Mouse (Mus musculus) stomach, embryonic 16.5 days (tissue): ENCODE data around the gene Neurl4. TPM values are rescaled to one million over a fixed set of nuclear protein-coding genes. Genes with fewer than 3 reads are reported as not detected.

Experiments
- ATAC-seq: fragments of 200-750 bp; cut with Nextera tagmentation; 2 replicates; pipeline ENCODE4 v1.8.0; 2017; ENCODE audit warnings: moderate number of reproducible peaks, moderate TSS enrichment; ENCODE audit not compliant: insufficient read depth, low FRiP score
- H3K27ac ChIP-seq: fragments of 300-500 bp; sonication (generic); 2 replicates; pipeline ENCODE4 v1.5.1; 2014; ENCODE audit warnings: low read length
- H3K27me3 ChIP-seq: fragments of 300-500 bp; sonication (generic); 2 replicates; pipeline ENCODE4 v1.6.1; 2014; ENCODE audit warnings: low read length, control low read depth, mixed read lengths; ENCODE audit not compliant: control insufficient read depth, insufficient read depth
- H3K36me3 ChIP-seq: fragments of 300-500 bp; sonication (generic); 2 replicates; pipeline ENCODE4 v1.6.1; 2014; ENCODE audit warnings: low read length; ENCODE audit not compliant: control insufficient read depth, insufficient read depth
- H3K4me1 ChIP-seq: fragments of 300-500 bp; sonication (generic); 2 replicates; pipeline ENCODE4 v1.6.1; 2014; ENCODE audit warnings: low read length, control low read depth, mixed read lengths; ENCODE audit not compliant: control insufficient read depth, insufficient read depth
- H3K4me2 ChIP-seq: fragments of 300-500 bp; sonication (generic); 2 replicates; pipeline ENCODE4 v1.6.1; 2014; ENCODE audit warnings: low read depth, low read length, mixed read lengths
- H3K4me3 ChIP-seq: fragments of 300-500 bp; sonication (generic); replicated peaks from 2 replicates; pipeline ENCODE4 v1.5.1; 2014; ENCODE audit warnings: mild to moderate bottlenecking, low read length
- H3K9ac ChIP-seq: fragments of 300-500 bp; sonication (generic); 2 replicates; pipeline ENCODE4 v1.6.1; 2014; ENCODE audit warnings: low read length
- H3K9me3 ChIP-seq: fragments of 300-500 bp; sonication (generic); replicated peaks from 2 replicates; pipeline ENCODE4 v1.6.1; 2016; ENCODE audit warnings: low read length, control low read depth; ENCODE audit not compliant: control insufficient read depth
- WGBS: fragments of 180-500 bp; shearing (Covaris S2); extraction: QIAGEN DNeasy Blood & Tissue Kit; methylation state at CpG from one replicate; pipeline ENCODE4 v1.1.7; 2014; 5-methylcytosine and 5-hydroxymethylcytosine counted together
- polyA plus RNA-seq: library from polyadenylated mRNA; unstranded; fragments of >200 nt; fragmentation: Nextera tagmentation; extraction: Ambion mirVana; gene quantifications from 2 replicates; pipeline ENCODE4 v1.2.1, GENCODE M21; 2015

Gene Neurl4
- polyA plus RNA-seq, 1 experiment from 2014 or later, result 7.5 TPM

DNA sequence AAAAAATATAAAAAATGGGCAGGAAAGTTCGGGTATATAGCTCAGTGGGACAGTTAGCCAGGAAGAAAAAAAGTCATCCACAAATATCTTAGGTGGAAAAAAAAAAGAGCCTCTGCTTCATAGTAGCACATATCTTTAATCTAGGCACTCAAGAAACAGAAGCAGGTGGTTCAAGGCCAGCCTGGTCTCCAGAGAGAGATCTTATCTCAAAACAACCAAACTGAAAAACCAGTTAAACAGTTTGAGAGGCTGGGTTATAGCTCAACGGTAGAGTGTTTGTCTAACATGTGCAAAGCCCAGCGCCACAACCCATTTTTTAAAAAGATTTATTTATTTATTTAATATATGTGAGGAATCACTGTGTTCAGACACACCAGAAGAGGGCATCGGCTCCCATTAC is 32.2 kb downstream of the Neurl4 start:
- no peak overlapping the region for H3K4me3 ChIP-seq
- H3K27ac ChIP-seq, result no peak overlapping the region
- H3K27me3 ChIP-seq, result no peaks in the 10 kb centered on the region; the same call in 1 of the 2 replicates
- no peak overlapping the region for H3K9ac ChIP-seq
- no peak overlapping the region for H3K4me2 ChIP-seq
- no peaks in the 10 kb centered on the region for H3K36me3 ChIP-seq
- no peak for ATAC-seq
- H3K9me3 ChIP-seq, result no peaks in the 10 kb centered on the region
- peaks cover 27% of the 10 kb centered on the region for H3K4me1 ChIP-seq
- WGBS, result 61% methylated on average over 4 of the region's 4 CpGs

- ATAC-seq, result peak; percentile 46; the same call in 1 of the 2 replicates
- H3K4me3 ChIP-seq, result peak overlapping the region; percentile 20; the same call in 1 of the 2 replicates
- H3K4me2 ChIP-seq, result peak overlapping the region; percentile 47
- no peaks in the 10 kb centered on the region; the same call in 1 of the 2 replicates for H3K27me3 ChIP-seq
- H3K36me3 ChIP-seq, result no peaks in the 10 kb centered on the region
- no peaks in the 10 kb centered on the region for H3K9me3 ChIP-seq
- WGBS, result 1% methylated on average over 18 of the region's 18 CpGs
- no peak overlapping the region for H3K9ac ChIP-seq
- H3K4me1 ChIP-seq, result peaks cover 27% of the 10 kb centered on the region
- H3K27ac ChIP-seq, result no peak overlapping the region
These were observed 33.3 kb downstream of the Neurl4 start for GRCm38 (mm10) chr11:69934169-69934568.

- Histone ChIP-seq H3K27me3 (no peaks in the 10 kb centered on the region; the same call in 1 of the 2 replicates), H3K4me3 (no peak overlapping the region), H3K9me3 (no peaks in the 10 kb centered on the region), H3K4me1 (peaks cover 27% of the 10 kb centered on the region), H3K27ac (no peak overlapping the region), H3K4me2 (peak overlapping the region; percentile 47), H3K9ac (no peak overlapping the region), H3K36me3 (no peaks in the 10 kb centered on the region)
- 12% methylated on average over 6 of the region's 6 CpGs for WGBS
- no peak for ATAC-seq
These were observed 33.8 kb downstream of the Neurl4 start for GRCm38 (mm10) chr11:69934681-69935080.

DNA sequence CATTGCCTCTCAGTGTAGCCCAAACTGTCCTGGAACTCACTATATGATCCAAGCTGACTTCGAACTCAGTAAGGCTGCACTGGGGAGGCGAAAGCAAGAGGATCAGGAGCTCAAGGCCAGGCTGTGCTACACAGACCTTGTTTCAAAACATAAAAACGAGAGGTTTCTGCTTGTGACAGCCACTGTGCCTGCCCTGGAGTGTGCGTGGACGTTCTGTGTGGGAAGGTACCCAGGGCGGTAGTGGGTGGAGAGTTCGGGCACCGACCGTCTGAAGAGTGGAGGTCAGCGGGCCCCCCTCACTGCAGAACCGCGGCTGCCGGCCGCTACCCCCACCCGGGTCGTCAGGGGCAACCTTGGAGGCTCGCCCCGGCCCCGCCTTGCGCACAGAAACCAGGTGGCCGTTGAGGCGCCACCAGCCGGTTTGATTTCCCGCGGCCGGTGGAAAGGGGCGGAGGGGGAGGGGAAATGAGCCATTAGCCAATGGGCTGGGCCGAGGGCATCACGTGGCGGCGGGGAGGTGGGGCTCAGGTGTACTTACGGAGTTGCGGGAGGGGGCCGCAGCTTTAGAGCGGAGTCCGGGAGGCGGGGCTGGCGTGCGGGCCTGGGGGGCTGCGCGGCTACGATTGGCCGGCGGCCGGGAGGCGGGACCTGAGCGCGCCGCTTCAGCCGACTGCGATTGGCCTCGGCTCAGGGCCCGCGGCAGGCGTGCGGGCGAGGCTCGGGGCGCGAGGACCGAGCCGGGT is 34.4 kb downstream of the Neurl4 start, which contains the start of gene Ybx2:
TSS of gene Ybx2 (plus strand) at position 660 of the 743 bp plus-strand sequence.
- 2% methylated on average over 54 of the region's 62 CpGs for WGBS
- Histone ChIP-seq H3K36me3 (no peaks in the 10 kb centered on the region), H3K9ac (peak within 1 kb of the TSS; percentile 72), H3K27ac (no peak within 1 kb of the TSS), H3K4me2 (peak within 1 kb of the TSS; percentile 100), H3K27me3 (no peaks in the 10 kb centered on the region; the same call in 1 of the 2 replicates), H3K4me1 (peaks cover 27% of the 10 kb centered on the region), H3K9me3 (no peaks in the 10 kb centered on the region), H3K4me3 (peak within 1 kb of the TSS; percentile 52)
- peak; percentile 88 for ATAC-seq

DNA sequence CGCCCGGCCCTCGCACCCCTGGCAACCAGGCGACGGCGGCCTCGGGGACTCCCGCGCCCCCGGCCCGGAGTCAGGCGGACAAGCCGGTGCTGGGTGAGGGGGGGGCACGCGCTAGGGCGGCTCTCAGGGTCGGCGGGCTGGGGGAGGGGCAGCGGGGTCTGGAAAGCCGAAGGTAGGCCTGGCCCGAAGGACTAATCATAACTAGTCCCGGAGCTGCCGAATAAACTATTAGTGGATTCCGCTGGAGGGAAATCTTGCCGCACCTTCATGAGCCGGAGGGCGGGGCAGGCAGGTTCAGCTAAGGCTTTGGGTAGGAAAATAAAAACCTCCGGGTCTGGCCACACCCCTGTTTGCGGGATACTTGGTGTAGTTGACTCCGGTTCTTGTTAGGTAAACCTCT is 35.3 kb downstream of the Neurl4 start:
- Histone ChIP-seq H3K9ac (peak overlapping the region; percentile 72), H3K9me3 (no peaks in the 10 kb centered on the region), H3K27me3 (no peaks in the 10 kb centered on the region; the same call in 1 of the 2 replicates), H3K4me2 (peak overlapping the region; percentile 100), H3K4me3 (peak overlapping the region; percentile 52), H3K27ac (no peak overlapping the region), H3K36me3 (no peaks in the 10 kb centered on the region), H3K4me1 (peaks cover 27% of the 10 kb centered on the region)
- ATAC-seq, result peak; percentile 12; the same call in 1 of the 2 replicates
- 1% methylated on average over 30 of the region's 30 CpGs for WGBS

DNA sequence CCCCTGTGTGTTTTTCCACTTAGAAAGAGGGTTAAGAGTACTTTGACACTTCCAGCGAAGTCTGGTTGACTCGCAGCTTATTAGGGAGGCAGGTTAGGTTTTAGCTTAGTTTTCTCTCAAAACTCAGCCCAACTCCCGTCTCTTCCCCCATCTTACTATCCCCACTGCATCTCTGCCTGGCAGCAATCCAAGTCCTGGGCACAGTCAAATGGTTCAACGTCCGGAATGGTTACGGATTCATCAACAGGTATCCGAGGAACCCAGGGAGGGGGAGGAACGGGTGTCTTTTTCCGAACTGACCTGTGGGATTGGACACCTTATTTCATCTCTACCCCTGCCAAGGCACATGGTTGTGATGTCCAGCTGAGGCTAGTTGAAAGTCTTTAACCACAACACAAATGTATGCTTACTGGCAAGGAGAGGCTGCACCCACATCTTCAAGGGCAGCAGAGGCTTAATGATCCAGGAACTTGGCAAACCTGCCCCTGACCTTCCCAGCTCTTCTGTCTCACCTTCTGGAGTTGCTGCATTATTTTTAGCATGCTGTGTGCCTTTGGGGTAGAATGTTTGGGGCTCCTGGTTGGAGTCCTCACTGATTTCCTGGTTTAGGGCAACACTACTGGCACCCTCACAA is 36.0 kb downstream of the Neurl4 start:
- no peak for ATAC-seq
- Histone ChIP-seq H3K4me1 (peaks cover 27% of the 10 kb centered on the region), H3K4me2 (peak overlapping the region; percentile 100), H3K36me3 (no peaks in the 10 kb centered on the region), H3K27ac (no peak overlapping the region), H3K9me3 (no peaks in the 10 kb centered on the region), H3K4me3 (no peak overlapping the region), H3K27me3 (no peaks in the 10 kb centered on the region; the same call in 1 of the 2 replicates), H3K9ac (no peak overlapping the region)
- WGBS, result 37% methylated on average over 9 of the region's 9 CpGs

DNA sequence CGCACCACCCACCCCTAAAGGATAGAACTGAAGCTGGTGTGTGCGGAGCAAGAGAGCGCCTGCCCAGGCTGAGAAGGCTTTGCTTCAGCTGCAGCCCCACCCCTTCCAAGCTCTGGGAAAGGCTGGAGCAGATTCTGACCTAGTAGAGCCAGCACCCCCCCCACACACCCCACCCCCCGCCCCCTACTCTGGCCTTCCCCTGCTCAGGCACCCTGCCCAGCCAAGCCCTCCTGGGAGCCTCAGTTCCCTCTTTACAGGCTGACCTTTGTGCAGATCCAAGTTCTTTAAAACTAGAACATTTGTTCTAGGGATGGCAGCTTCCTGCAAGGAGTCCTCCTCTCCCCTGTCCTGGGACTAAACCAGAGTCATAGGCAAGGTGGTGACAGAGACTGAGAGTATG is 36.5 kb downstream of the Neurl4 start:
- no peak overlapping the region for H3K4me2 ChIP-seq
- no peaks in the 10 kb centered on the region for H3K36me3 ChIP-seq
- 0 out of 2 replicates have a peak, but pooled peaks have one; percentile 4 for ATAC-seq
- peak overlapping the region; percentile 3; the same call in 1 of the 2 replicates for H3K9ac ChIP-seq
- H3K27me3 ChIP-seq, result no peaks in the 10 kb centered on the region; the same call in 1 of the 2 replicates
- no peaks in the 10 kb centered on the region for H3K9me3 ChIP-seq
- H3K4me3 ChIP-seq, result no peak overlapping the region
- WGBS, result 30% methylated on average over 4 of the region's 4 CpGs
- peaks cover 27% of the 10 kb centered on the region for H3K4me1 ChIP-seq
- peak overlapping the region; percentile 7; the same call in 1 of the 2 replicates for H3K27ac ChIP-seq

DNA sequence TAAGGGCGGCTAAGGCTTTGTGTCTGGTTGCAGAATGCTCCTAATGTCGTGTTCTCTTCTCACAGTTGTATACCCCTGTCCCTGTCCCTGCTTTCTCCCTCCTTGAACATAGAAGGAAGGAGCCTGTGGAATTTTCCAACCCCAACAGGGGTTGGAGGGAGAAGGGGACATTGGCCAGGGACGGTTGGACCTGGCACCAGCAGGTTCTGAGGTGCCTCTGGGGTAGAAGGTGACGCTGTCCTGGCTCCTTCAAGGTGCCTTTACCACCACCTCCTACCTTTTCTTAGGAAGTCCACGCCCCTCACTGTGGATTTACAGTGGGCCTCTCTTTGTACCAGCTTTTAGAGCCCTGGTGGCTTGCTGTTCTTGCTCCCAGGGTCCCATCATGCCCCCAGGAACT is 37.0 kb downstream of the Neurl4 start:
- 71% methylated on average over 5 of the region's 5 CpGs for WGBS
- Histone ChIP-seq H3K4me1 (peaks cover 27% of the 10 kb centered on the region), H3K27me3 (no peaks in the 10 kb centered on the region; the same call in 1 of the 2 replicates), H3K4me3 (no peak overlapping the region), H3K9ac (peak overlapping the region; percentile 3), H3K4me2 (no peak overlapping the region), H3K27ac (peak overlapping the region; percentile 7; the same call in 1 of the 2 replicates), H3K9me3 (no peaks in the 10 kb centered on the region), H3K36me3 (no peaks in the 10 kb centered on the region)
- ATAC-seq, result no peak
